ENCODE assay signal across 16 mouse cellular contexts in the genomic region with DNA sequence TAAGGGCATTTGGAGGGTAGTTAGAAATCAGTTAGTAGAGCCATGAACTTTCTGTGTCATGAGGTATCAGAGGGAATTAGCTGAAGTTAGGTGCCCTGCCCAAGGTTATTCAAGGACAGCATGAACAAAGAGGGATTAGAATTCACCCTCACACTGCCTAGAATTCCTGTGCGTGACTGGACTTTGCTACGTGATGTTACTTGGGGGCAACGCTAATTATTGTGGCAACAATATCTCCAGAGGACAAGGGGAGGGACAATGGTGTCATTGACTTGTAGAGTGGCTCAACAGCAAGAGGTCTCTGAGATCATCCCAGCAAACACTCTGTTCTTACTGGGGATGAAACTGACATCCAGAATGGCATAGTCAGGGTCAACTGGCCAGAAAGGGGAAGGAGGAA. TPM values are rescaled to one million over a fixed set of nuclear protein-coding genes. Genes with fewer than 3 reads are reported as not detected.
"Had no signal": no experiment of that assay in that cellular context is flagged by ENCODE, and none has a peak within 500 bp of the region (broad histone marks: within the 10 kb centered on the region; RNA-seq: fewer than 3 reads in every experiment).

No protein-coding gene starts in this region.

- H3K27ac ChIP-seq: layer of hippocampus, adult 2 months; limb, embryonic 12.5 days; lung, embryonic 15.5 days; macrophage; midbrain, embryonic 15.5 days; neural tube, embryonic 12.5 days had no signal

- H3K4me1 ChIP-seq: lung, embryonic 15.5 days; megakaryocyte, embryonic 14.5 days; midbrain, embryonic 15.5 days; neural tube, embryonic 12.5 days had no signal

- H3K27me3 ChIP-seq: limb, embryonic 12.5 days; lung, embryonic 15.5 days; midbrain, embryonic 15.5 days; neural tube, embryonic 12.5 days had no signal

- H3K36me3 ChIP-seq: limb, embryonic 12.5 days; lung, embryonic 15.5 days; midbrain, embryonic 15.5 days; neural tube, embryonic 12.5 days had no signal

- H3K9me3 ChIP-seq: limb, embryonic 12.5 days; lung, embryonic 15.5 days; megakaryocyte, embryonic 14.5 days; midbrain, embryonic 15.5 days; neural tube, embryonic 12.5 days had no signal

- H3K4me3 ChIP-seq: layer of hippocampus, adult 2 months; limb, embryonic 12.5 days; lung, embryonic 15.5 days; megakaryocyte, embryonic 14.5 days; midbrain, embryonic 15.5 days; neural tube, embryonic 12.5 days had no signal

- H3K4me2 ChIP-seq: limb, embryonic 12.5 days; liver, embryonic 11.5 days; lung, embryonic 15.5 days; midbrain, embryonic 11.5 days; midbrain, embryonic 15.5 days; neural tube, embryonic 12.5 days had no signal

- DNase-seq: lung, postnatal 14 days; retina, postnatal 1 day; right cerebral cortex, postnatal 4 days; spleen, adult 18-20 months; thymus, adult 18-20 months; thymus, postnatal 14 days had no signal

- ATAC-seq: midbrain, embryonic 15.5 days had no signal

- H3K9ac ChIP-seq: limb, embryonic 12.5 days; lung, embryonic 15.5 days; midbrain, embryonic 15.5 days; neural tube, embryonic 12.5 days had no signal

RNA-seq across cellular contexts. Expression of a gene that starts 2.9 kb away (rescaled TPM):
- polyA plus RNA-seq: limb, embryonic 12.5 days; liver, embryonic 11.5 days; lung, embryonic 15.5 days; macrophage; midbrain, embryonic 11.5 days; midbrain, embryonic 15.5 days; neural tube, embryonic 12.5 days; stomach, embryonic 14.5 days had no signal
